In genomic region chr4:149798116-149798515, GRCm38 (mm10) we compare ENCODE assay signal across 17 mouse cellular contexts. TPM values are rescaled to one million over a fixed set of nuclear protein-coding genes. Genes with fewer than 3 reads are reported as not detected.
DNase-seq lines count a peak whose midpoint lies in the region; ATAC-seq and TF ChIP-seq lines count a peak whose summit lies in the region.
"Had no signal": no experiment of that assay in that cellular context is flagged by ENCODE, and none has a peak within 500 bp of the region (broad histone marks: within the 10 kb centered on the region; RNA-seq: fewer than 3 reads in every experiment).

No protein-coding gene starts in this region.

- H3K27ac ChIP-seq in intestine, embryonic 14.5 days (ENCODE audit: low read depth) = peak overlapping the region; percentile 45
- no peak overlapping the region for H3K27ac ChIP-seq in intestine, postnatal 0 days (ENCODE audit: low read depth, low read length)
- peak overlapping the region; percentile 16; the same call in 1 of the 2 replicates for H3K27ac ChIP-seq in lung, embryonic 15.5 days
- H3K27ac ChIP-seq in brown adipose tissue, adult 24 weeks (replicated peaks; ENCODE audit: low read depth, low read length) = peak overlapping the region; percentile 57
- H3K27ac ChIP-seq in liver, embryonic 16.5 days (ENCODE audit: low read length) = peak overlapping the region; percentile 77
- H3K27ac ChIP-seq in cerebellum, adult 2 months (ENCODE audit: insufficient read depth, low read length) = no peak overlapping the region
- H3K27ac ChIP-seq: forebrain, embryonic 10.5 days; hindbrain, embryonic 15.5 days; neural tube, embryonic 12.5 days had no signal

- no peaks in the 10 kb centered on the region for H3K9me3 ChIP-seq in intestine, embryonic 14.5 days (ENCODE audit: control insufficient read depth, low read length)
- no peaks in the 10 kb centered on the region for H3K9me3 ChIP-seq in intestine, postnatal 0 days (ENCODE audit: control insufficient read depth)
- H3K9me3 ChIP-seq in lung, embryonic 15.5 days = no peaks in the 10 kb centered on the region
- no peaks in the 10 kb centered on the region for H3K9me3 ChIP-seq in liver, embryonic 16.5 days (replicated peaks; ENCODE audit: control insufficient read depth, low read length)
- H3K9me3 ChIP-seq: forebrain, embryonic 10.5 days; hindbrain, embryonic 15.5 days; neural tube, embryonic 12.5 days had no signal

- H3K4me1 ChIP-seq in intestine, embryonic 14.5 days (replicated peaks; ENCODE audit: control insufficient read depth, insufficient read depth, low read length) = peaks cover 17% of the 10 kb centered on the region; the same call in 1 of the 2 replicates
- no peaks in the 10 kb centered on the region for H3K4me1 ChIP-seq in intestine, postnatal 0 days (replicated peaks; ENCODE audit: control insufficient read depth, insufficient read depth, low read length)
- peaks cover 18% of the 10 kb centered on the region for H3K4me1 ChIP-seq in lung, embryonic 15.5 days
- H3K4me1 ChIP-seq in lung, adult 2 months (ENCODE audit: control insufficient read depth, insufficient read depth, low read length) = peaks cover 11% of the 10 kb centered on the region
- peaks cover 11% of the 10 kb centered on the region; the same call in 1 of the 2 replicates for H3K4me1 ChIP-seq in brown adipose tissue, adult 24 weeks (ENCODE audit: control insufficient read depth, insufficient read depth, insufficient read length, low read length)
- peaks cover 6% of the 10 kb centered on the region for H3K4me1 ChIP-seq in liver, embryonic 16.5 days (ENCODE audit: control insufficient read depth, low read depth, low read length)
- H3K4me1 ChIP-seq in cerebellum, adult 2 months (ENCODE audit: control insufficient read depth, insufficient read depth, low read length) = no peaks in the 10 kb centered on the region

- WGBS in intestine, embryonic 14.5 days = 56% methylated on average over 2 of the region's 2 CpGs
- WGBS in intestine, postnatal 0 days = 74% methylated on average over 2 of the region's 2 CpGs
- 65% methylated on average over 2 of the region's 2 CpGs for whole genome bisulfite sequencing in lung, embryonic 15.5 days
- WGBS in lung, adult 2 months = 83% methylated on average over 2 of the region's 2 CpGs
- 42% methylated on average over 2 of the region's 2 CpGs for WGBS in liver, embryonic 16.5 days (ENCODE audit: insufficient replicate concordance)
- WGBS in cerebellum, adult 2 months = 55% methylated on average over 2 of the region's 2 CpGs

- H3K4me3 ChIP-seq in intestine, embryonic 14.5 days (ENCODE audit: low read depth, low read length) = no peak overlapping the region
- H3K4me3 ChIP-seq in intestine, postnatal 0 days (ENCODE audit: low read depth, low read length) = no peak overlapping the region
- no peak overlapping the region for H3K4me3 ChIP-seq in lung, embryonic 15.5 days
- no peak overlapping the region for H3K4me3 ChIP-seq in lung, adult 2 months (replicated peaks; ENCODE audit: extremely low read depth, low read depth, low read length)
- H3K4me3 ChIP-seq in brown adipose tissue, adult 24 weeks (ENCODE audit: insufficient read depth, low read depth, low read length) = no peak overlapping the region
- H3K4me3 ChIP-seq in liver, embryonic 16.5 days (ENCODE audit: low read depth, low read length) = no peak overlapping the region
- no peak overlapping the region for H3K4me3 ChIP-seq in cerebellum, adult 2 months (replicated peaks; ENCODE audit: insufficient read depth, low read depth, low read length)
- H3K4me3 ChIP-seq: forebrain, embryonic 10.5 days; hindbrain, embryonic 15.5 days; neural tube, embryonic 12.5 days had no signal

- H3K27me3 ChIP-seq in intestine, embryonic 14.5 days (replicated peaks; ENCODE audit: control insufficient read depth, insufficient read depth, low read length) = no peaks in the 10 kb centered on the region
- H3K27me3 ChIP-seq in intestine, postnatal 0 days (replicated peaks; ENCODE audit: control insufficient read depth, insufficient read depth, low read length) = no peaks in the 10 kb centered on the region
- H3K27me3 ChIP-seq in lung, embryonic 15.5 days = no peaks in the 10 kb centered on the region
- H3K27me3 ChIP-seq in liver, embryonic 16.5 days (ENCODE audit: control insufficient read depth, insufficient read depth, low read depth, low read length) = no peaks in the 10 kb centered on the region
- H3K27me3 ChIP-seq in cerebellum, adult 2 months (ENCODE audit: control insufficient read depth, insufficient read depth, low read length) = no peaks in the 10 kb centered on the region
- H3K27me3 ChIP-seq: hindbrain, embryonic 15.5 days; neural tube, embryonic 12.5 days had no signal

- no peak for TF ChIP-seq CTCF in intestine, postnatal 0 days (IDR thresholded peaks at IDR 0.05; ENCODE audit: low read depth)
- TF ChIP-seq CTCF in lung, adult 2 months (IDR thresholded peaks at IDR 0.05; ENCODE audit: insufficient read depth, low read length) = no peak
- no peak for TF ChIP-seq CTCF in cerebellum, adult 2 months (IDR thresholded peaks at IDR 0.05; ENCODE audit: borderline replicate concordance, insufficient read depth, low read depth, low read length)

- no peak for ATAC-seq in intestine, embryonic 14.5 days (replicated peaks; ENCODE audit: low FRiP score, low TSS enrichment, low read depth)
- no peak for ATAC-seq in intestine, postnatal 0 days
- no peak for ATAC-seq in lung, embryonic 15.5 days (ENCODE audit: borderline replicate concordance, extremely low read depth, low FRiP score, low TSS enrichment)
- ATAC-seq in liver, embryonic 16.5 days (ENCODE audit: low read depth) = no peak
- ATAC-seq: activated CD4-positive, CD25-positive, alpha-beta regulatory T cell, adult 4 months; CD4-positive, CD25-positive, alpha-beta regulatory T cell, adult 4 months had no signal

- no peak for DNase-seq in intestine, embryonic 14.5 days (ENCODE audit: low spot score)
- DNase-seq in lung, adult 2 months = no peak
- DNase-seq in natural killer cell, adult 2 months (ENCODE audit: low spot score in 2 of 2) = no peak
- DNase-seq in cerebellum, adult 2 months = no peak
- DNase-seq: cerebellum, adult 11-12 months; midbrain, embryonic 14.5 days; right cerebral cortex, postnatal 14 days; thymus, postnatal 4 days had no signal

- H3K4me2 ChIP-seq in intestine, embryonic 14.5 days (ENCODE audit: low read length) = no peak overlapping the region
- no peak overlapping the region for H3K4me2 ChIP-seq in intestine, postnatal 0 days (replicated peaks; ENCODE audit: low read depth)
- no peak overlapping the region for H3K4me2 ChIP-seq in lung, embryonic 15.5 days
- H3K4me2 ChIP-seq in liver, embryonic 16.5 days (ENCODE audit: low read depth, low read length) = 0 out of 2 replicates have a peak overlapping the region, but pooled peaks have one; percentile 20
- H3K4me2 ChIP-seq: hindbrain, embryonic 15.5 days; neural tube, embryonic 12.5 days had no signal

- TF ChIP-seq POLR2A in lung, adult 2 months (IDR thresholded peaks at IDR 0.05; ENCODE audit: borderline replicate concordance, extremely low read depth, low read depth, low read length) = no peak
- TF ChIP-seq POLR2A in cerebellum, adult 2 months (IDR thresholded peaks at IDR 0.05; ENCODE audit: borderline replicate concordance, insufficient read depth, low read length) = no peak

- H3K36me3 ChIP-seq in intestine, embryonic 14.5 days (ENCODE audit: control insufficient read depth, insufficient read depth, low read length) = no peaks in the 10 kb centered on the region
- no peaks in the 10 kb centered on the region for H3K36me3 ChIP-seq in intestine, postnatal 0 days (ENCODE audit: control insufficient read depth, insufficient read depth)
- no peaks in the 10 kb centered on the region for H3K36me3 ChIP-seq in lung, embryonic 15.5 days
- H3K36me3 ChIP-seq in liver, embryonic 16.5 days (ENCODE audit: control insufficient read depth, insufficient read depth) = no peaks in the 10 kb centered on the region
- H3K36me3 ChIP-seq: forebrain, embryonic 10.5 days; hindbrain, embryonic 15.5 days; neural tube, embryonic 12.5 days had no signal

- H3K9ac ChIP-seq in intestine, embryonic 14.5 days (ENCODE audit: low read length) = no peak overlapping the region
- no peak overlapping the region for H3K9ac ChIP-seq in intestine, postnatal 0 days (ENCODE audit: low read depth, low read length)
- no peak overlapping the region for H3K9ac ChIP-seq in lung, embryonic 15.5 days
- no peak overlapping the region for H3K9ac ChIP-seq in liver, embryonic 16.5 days (ENCODE audit: low read depth, low read length)
- H3K9ac ChIP-seq: hindbrain, embryonic 15.5 days; neural tube, embryonic 12.5 days had no signal

RNA-seq across cellular contexts. Expression of gene Slc25a33, which starts 24.0 kb away (rescaled TPM):
- polyA plus RNA-seq in intestine, embryonic 14.5 days (2014; fragmentation: Nextera tagmentation; extraction: Ambion mirVana) = 11.6 and 12.8 TPM in 2 replicates
- polyA plus RNA-seq in intestine, postnatal 0 days (2015; fragmentation: Nextera tagmentation; extraction: Ambion mirVana) = 8.3 and 8.4 TPM in 2 replicates
- polyA plus RNA-seq in lung, embryonic 15.5 days (2015; fragmentation: Nextera tagmentation; extraction: Ambion mirVana) = 8.5 and 8.7 TPM in 2 replicates
- polyA plus RNA-seq in lung, adult 2 months (2012; rRNA removed) = 9.5 and 12.7 TPM in 2 replicates
- 24.0 and 24.2 TPM in 2 replicates for polyA plus RNA-seq in brown adipose tissue, adult 24 weeks (2012; ENCODE audit: insufficient read depth, insufficient read length, missing spikeins)
- polyA plus RNA-seq in liver, embryonic 16.5 days (2015; fragmentation: Nextera tagmentation; extraction: Ambion mirVana) = 10.7 and 11.3 TPM in 2 replicates
- 73.4 and 77.0 TPM in 2 replicates for polyA plus RNA-seq in cerebellum, adult 2 months (2012; rRNA removed)

Comparison
In these comparisons a context has a peak if more than half of its experiments do, and no peak if none do; other contexts are left out.
1. H3K27ac ChIP-seq: peak in intestine, embryonic 14.5 days (single experiment), lung, embryonic 15.5 days (single experiment), brown adipose tissue, adult 24 weeks (single experiment) and liver, embryonic 16.5 days (single experiment); none in intestine, postnatal 0 days (single experiment) and cerebellum, adult 2 months (single experiment).